Mouse (Mus musculus): Measurements from ENCODE around the gene Rbmy.
"Not testable (repeated sequence)": the region's sequence is repeated elsewhere in the genome, so short reads cannot be mapped to it uniquely, and the experiment has no call there.

Rbmy gene

DNA sequence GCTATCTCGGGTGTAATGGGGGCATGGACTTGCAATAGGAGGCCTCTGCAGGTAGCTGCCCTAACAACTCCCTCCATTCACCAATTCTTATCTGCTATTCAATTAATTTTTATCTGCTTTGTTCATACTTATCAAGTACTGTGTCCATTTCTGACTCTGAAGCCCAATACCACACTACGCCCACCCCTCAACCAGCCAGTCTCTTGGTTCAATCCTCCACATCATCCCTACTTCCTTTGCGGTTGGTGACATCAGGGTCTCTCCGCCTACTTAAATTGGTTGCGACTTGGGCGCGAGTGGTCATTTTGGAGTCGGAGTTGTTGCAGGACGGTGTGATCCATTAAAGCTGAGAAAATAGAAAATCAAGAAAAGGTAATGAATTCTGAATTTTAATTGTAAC, at the start of gene Rbmy, which contains the start of gene Gm10256:
Gene Rbmy, plus strand, starts transcription at position 301 of the 400 bp plus-strand sequence.
Gene Gm10256, plus strand, starts transcription at position 320 of the 400 bp plus-strand sequence.
- not testable (repeated sequence) for DNase-seq (ENCODE audit: low spot score in 2 of 2)

DNA sequence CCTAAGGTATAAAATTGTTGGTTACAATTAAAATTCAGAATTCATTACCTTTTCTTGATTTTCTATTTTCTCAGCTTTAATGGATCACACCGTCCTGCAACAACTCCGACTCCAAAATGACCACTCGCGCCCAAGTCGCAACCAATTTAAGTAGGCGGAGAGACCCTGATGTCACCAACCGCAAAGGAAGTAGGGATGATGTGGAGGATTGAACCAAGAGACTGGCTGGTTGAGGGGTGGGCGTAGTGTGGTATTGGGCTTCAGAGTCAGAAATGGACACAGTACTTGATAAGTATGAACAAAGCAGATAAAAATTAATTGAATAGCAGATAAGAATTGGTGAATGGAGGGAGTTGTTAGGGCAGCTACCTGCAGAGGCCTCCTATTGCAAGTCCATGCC, 34.4 kb upstream of the Rbmy start, which contains the start of gene Gm4064:
Gene Gm4064, minus strand, starts transcription at position 101 of the 400 bp plus-strand sequence.
- not testable (repeated sequence) for DNase-seq (ENCODE audit: low spot score in 2 of 2)

Measured in spleen, postnatal 36 days (tissue).